In genomic region chr3:152100119-152100818, GRCm38 (mm10) we compare ENCODE assay signal across 10 mouse cellular contexts.
DNase-seq lines count a peak whose midpoint lies in the region; ATAC-seq lines count a peak whose summit lies in the region.
"Had no signal": no experiment of that assay in that cellular context is flagged by ENCODE, and none has a peak within 500 bp of the region (broad histone marks: within the 10 kb centered on the region; RNA-seq: fewer than 3 reads in every experiment).

No protein-coding gene starts in this region.

- H3K27me3 ChIP-seq in limb, embryonic 10.5 days (ENCODE audit: low read depth, poor library complexity, severe bottlenecking) = peaks cover 8% of the 10 kb centered on the region

- no peaks in the 10 kb centered on the region for H3K9me3 ChIP-seq in limb, embryonic 10.5 days (replicated peaks)
- H3K9me3 ChIP-seq: embryonic facial prominence, embryonic 15.5 days had no signal

- peak overlapping the region; percentile 7; the same call in 1 of the 2 replicates for H3K4me3 ChIP-seq in limb, embryonic 10.5 days
- H3K4me3 ChIP-seq: embryonic facial prominence, embryonic 15.5 days had no signal

- ATAC-seq in erythroid progenitor cell, adult 5-6 weeks (replicated peaks; ENCODE audit: low FRiP score, poor library complexity, severe bottlenecking) = 0 out of 2 replicates have a peak, but pooled peaks have one; percentile 40
- no peak for ATAC-seq in monocyte, adult 5-6 weeks (replicated peaks; ENCODE audit: insufficient number of reproducible peaks, low FRiP score, low TSS enrichment, poor library complexity, severe bottlenecking)

- peak; percentile 34 for DNase-seq in testis, postnatal 10 days (ENCODE audit: low spot score)
- no peak for DNase-seq in testis, postnatal 14 days (ENCODE audit: low spot score)
- DNase-seq in limb, embryonic 10.5 days (ENCODE audit: low spot score) = no peak
- DNase-seq in retina, postnatal 1 day = peak; percentile 68
- no peak for DNase-seq in right cerebral cortex, postnatal 4 days
- no peak for DNase-seq in layer of hippocampus, postnatal 14 days (ENCODE audit: low spot score in 2 of 2)

- H3K4me1 ChIP-seq in limb, embryonic 10.5 days = peaks cover 10% of the 10 kb centered on the region

- 40% methylated on average over 11 of the region's 11 CpGs for WGBS in limb, embryonic 10.5 days

- no peaks in the 10 kb centered on the region for H3K36me3 ChIP-seq in limb, embryonic 10.5 days
- H3K36me3 ChIP-seq: embryonic facial prominence, embryonic 15.5 days had no signal

- no peak overlapping the region for H3K27ac ChIP-seq in limb, embryonic 10.5 days
- H3K27ac ChIP-seq: embryonic facial prominence, embryonic 15.5 days; kidney, postnatal 0 days had no signal

Comparison
In these comparisons a context has a peak if more than half of its experiments do, and no peak if none do; other contexts are left out.
1. DNase-seq: peak in testis, postnatal 10 days (single experiment) and retina, postnatal 1 day (single experiment); none in testis, postnatal 14 days (single experiment), limb, embryonic 10.5 days (single experiment), right cerebral cortex, postnatal 4 days (single experiment) and layer of hippocampus, postnatal 14 days (0 of 2).